Mouse (Mus musculus) megakaryocyte progenitor cell, adult 5-6 weeks (primary cell): ENCODE results near the gene Olfr750. TPM values are rescaled to one million over a fixed set of nuclear protein-coding genes. Genes with fewer than 3 reads are reported as not detected.
A peak's percentile ranks its signal among the peaks of the same experiment; 100 is the strongest.

ENCODE experiments used
- ATAC-seq: replicated peaks from 2 replicates; pipeline ENCODE4 v1.8.0; 2016; ENCODE audit warnings: mild to moderate bottlenecking, moderate TSS enrichment, inconsistent platforms; ENCODE audit not compliant: poor library complexity
- total RNA-seq, 2 experiments: library from RNA; stranded (forward) in 1 of 2; stranded (reverse) in 1 of 2; fragments of 157-497, 149-512 nt in 1 of 2; fragments of 200-1000 nt in 1 of 2; gene quantifications; 2 replicates each; pipeline versions ENCODE4 v1.2.3 to v1.2.4; 2015 to 2017

The Olfr750 gene
- not detected in 2 replicates for total RNA-seq (2015)
- not detected in 2 replicates for total RNA-seq (2017)

GRCm38 (mm10) chr14:51074335-51074734 is at the start of gene Olfr750:
Gene Olfr750 (minus strand): TSS chr14:51074435.
- no peak for ATAC-seq

- ATAC-seq: no peak
Measured at GRCm38 (mm10) chr14:51113916-51114560, 39.8 kb upstream of the Olfr750 start, which contains the start of gene Eddm3b. Gene Eddm3b (plus strand): TSS chr14:51114426.

- no peak for ATAC-seq
Measured at GRCm38 (mm10) chr14:51113476-51113875, 39.2 kb upstream of the Olfr750 start.

- no peak for ATAC-seq
Measured at GRCm38 (mm10) chr14:51111966-51112365, 37.7 kb upstream of the Olfr750 start.

GRCm38 (mm10) chr14:51106449-51106967 is 32.3 kb upstream of the Olfr750 start:
- no peak for ATAC-seq

GRCm38 (mm10) chr14:51104366-51104765 is 30.1 kb upstream of the Olfr750 start:
- no peak for ATAC-seq

GRCm38 (mm10) chr14:51103217-51103616 is 29.0 kb upstream of the Olfr750 start:
- peak; percentile 91 for ATAC-seq

- no peak for ATAC-seq
Measured at GRCm38 (mm10) chr14:51101284-51101683, 27.0 kb upstream of the Olfr750 start.

- ATAC-seq: no peak
Measured at GRCm38 (mm10) chr14:51098921-51099320, 24.7 kb upstream of the Olfr750 start.

- ATAC-seq: peak; percentile 71
Measured at GRCm38 (mm10) chr14:51098300-51098699, 24.1 kb upstream of the Olfr750 start.

GRCm38 (mm10) chr14:51095736-51096524 is 21.7 kb upstream of the Olfr750 start:
- peak; percentile 49 for ATAC-seq

GRCm38 (mm10) chr14:51094921-51095320 is 20.7 kb upstream of the Olfr750 start:
- ATAC-seq: no peak

- ATAC-seq: no peak
Measured at GRCm38 (mm10) chr14:51094096-51094875, 20.1 kb upstream of the Olfr750 start.

- ATAC-seq: no peak
Measured at GRCm38 (mm10) chr14:51093496-51093895, 19.3 kb upstream of the Olfr750 start.

- ATAC-seq: no peak
Measured at GRCm38 (mm10) chr14:51092073-51092620, 17.9 kb upstream of the Olfr750 start.

- peak; percentile 15 for ATAC-seq
Measured at GRCm38 (mm10) chr14:51090921-51091900, 17.0 kb upstream of the Olfr750 start, which contains the start of the genes Rnase4 and Ang. Gene Rnase4 (plus strand): TSS chr14:51091077. Gene Ang (plus strand): TSS chr14:51091150.

GRCm38 (mm10) chr14:51090077-51090781 is 16.0 kb upstream of the Olfr750 start:
- ATAC-seq: peak; percentile 24

GRCm38 (mm10) chr14:51089674-51090076 is 15.4 kb upstream of the Olfr750 start:
- no peak for ATAC-seq
